Mouse (Mus musculus) kidney, adult 2 months (tissue): ENCODE measurements at regions not wholly inside any gene's neighbourhood (a gene's known extent, or its start where the extent isn't known, plus 50 kb on each side); places are given as distances from the start of the nearest gene placed in this dataset.

Experiments used
- DNase-seq: peaks from one replicate; pipeline ENCODE4 v3.0.0; 2021
- H3K27ac ChIP-seq: fragments of 200-500 bp; 2 replicates; pipeline ENCODE4 v1.5.1; 2012; ENCODE audit warnings: low read depth, low read length, control low read depth, inconsistent platforms; ENCODE audit not compliant: insufficient read depth
- H3K27me3 ChIP-seq: fragments of 200-500 bp; replicated peaks from 2 replicates; pipeline ENCODE4 v1.6.1; 2012; ENCODE audit warnings: mild to moderate bottlenecking, moderate library complexity, low read length, inconsistent platforms; ENCODE audit not compliant: control insufficient read depth, insufficient read depth
- H3K36me3 ChIP-seq: fragments of 200-500 bp; 2 replicates; pipeline ENCODE4 v1.6.1; 2012; ENCODE audit warnings: mild to moderate bottlenecking, moderate library complexity, low read length, inconsistent platforms; ENCODE audit not compliant: control insufficient read depth, insufficient read depth
- H3K4me1 ChIP-seq: fragments of 200-500 bp; 2 replicates; pipeline ENCODE4 v1.6.1; 2011; ENCODE audit warnings: low read length; ENCODE audit not compliant: control insufficient read depth, insufficient read depth
- H3K4me3 ChIP-seq: fragments of 200-500 bp; 2 replicates; pipeline ENCODE4 v1.5.1; 2011; ENCODE audit warnings: mild to moderate bottlenecking, low read depth, low read length, control low read depth; ENCODE audit not compliant: insufficient read depth
- CTCF ChIP-seq: fragments of 200-500 bp; conservative IDR thresholded peaks from 2 replicates; pipeline ENCODE4 v1.5.1; 2011; ENCODE audit warnings: low read depth, mild to moderate bottlenecking, control low read depth, low read length, moderate library complexity, mixed read lengths; ENCODE audit not compliant: insufficient read depth, insufficient read length
- POLR2A ChIP-seq: fragments of 200-500 bp; IDR thresholded peaks from one replicate; pipeline ENCODE4 v1.6.1; 2011; ENCODE audit warnings: low read depth, low read length, control low read depth
- WGBS: fragments of 180-500 bp; shearing (Covaris S2); methylation state at CpG from one replicate; pipeline ENCODE4 v1.1.7; 2018; 5-methylcytosine and 5-hydroxymethylcytosine counted together

DNA sequence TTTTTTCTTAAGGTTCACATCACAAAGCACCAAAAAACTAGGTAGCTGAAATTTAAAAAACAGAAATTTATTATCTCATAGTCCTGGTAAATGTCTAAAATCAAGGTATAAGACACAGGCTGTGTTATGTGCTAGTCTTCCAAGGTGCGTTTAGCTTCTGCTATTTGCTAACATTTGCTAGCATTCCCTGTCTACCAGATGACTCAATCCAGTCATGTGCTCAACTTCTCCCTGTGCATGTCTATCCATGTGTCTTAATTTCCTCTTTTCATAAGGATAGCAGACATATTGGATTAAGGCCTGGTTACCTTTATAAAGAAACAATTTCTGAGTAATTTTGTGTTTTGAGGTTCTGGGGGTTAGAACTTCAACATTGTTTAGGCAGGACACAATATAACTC, 171.8 kb downstream of the Ibtk start:
- WGBS, result 96% methylated on average over 1 of the region's 1 CpGs
- H3K4me1 ChIP-seq, result no peaks in the 10 kb centered on the region
- no peaks in the 10 kb centered on the region for H3K36me3 ChIP-seq
- H3K27ac ChIP-seq, result no peak overlapping the region
- no peaks in the 10 kb centered on the region for H3K27me3 ChIP-seq
- no peak for DNase-seq
- H3K4me3 ChIP-seq, result no peak overlapping the region
- TF ChIP-seq POLR2A, result no peak
- TF ChIP-seq CTCF, result no peak

DNA sequence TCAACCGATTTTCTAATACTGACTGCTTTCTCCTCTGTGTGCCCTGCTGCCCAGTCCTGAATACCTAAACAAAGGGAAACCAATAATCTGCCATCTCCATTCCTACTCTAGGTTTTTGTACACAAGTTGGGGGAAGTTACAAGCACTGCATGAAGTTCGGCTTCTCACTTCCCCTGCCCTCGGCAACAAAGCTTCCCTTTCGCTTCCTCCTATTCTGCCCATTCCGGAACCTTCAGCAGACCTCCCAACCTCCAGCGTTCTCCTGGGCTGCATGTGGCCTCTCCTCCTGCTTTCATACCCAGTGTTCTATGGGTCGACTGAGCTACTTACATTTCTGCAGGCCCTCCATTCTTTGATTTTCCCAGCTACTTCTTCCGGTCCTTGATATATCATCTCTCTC, 180.3 kb downstream of the Ibtk start:
- peak; percentile 15 for DNase-seq

DNA sequence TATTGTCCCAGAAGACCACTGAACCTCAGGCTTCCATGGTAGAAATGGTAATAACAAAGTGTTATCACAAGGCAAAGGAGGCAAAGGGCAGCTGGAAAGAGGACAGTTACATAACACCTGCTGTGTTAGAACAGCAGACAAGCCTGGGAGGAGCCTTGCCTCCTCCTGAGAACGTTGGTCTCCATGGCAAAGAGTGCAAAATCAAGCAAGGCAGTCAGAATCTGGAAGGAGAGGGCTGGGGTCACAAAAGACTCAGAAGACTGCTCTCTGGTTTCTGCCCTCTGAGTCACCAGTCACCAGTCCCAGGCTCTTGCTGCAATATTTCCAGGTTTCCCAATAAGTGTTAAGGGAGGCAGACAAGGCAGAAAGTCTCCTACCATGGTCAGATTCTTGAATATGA, 197.3 kb downstream of the Ibtk start:
- H3K4me1 ChIP-seq, result no peaks in the 10 kb centered on the region
- H3K4me3 ChIP-seq, result no peak overlapping the region
- H3K36me3 ChIP-seq, result no peaks in the 10 kb centered on the region
- TF ChIP-seq POLR2A (no peak), CTCF (no peak)
- DNase-seq, result peak; percentile 13
- H3K27me3 ChIP-seq, result no peaks in the 10 kb centered on the region; the same call in 1 of the 2 replicates
- no peak overlapping the region for H3K27ac ChIP-seq
- 15% methylated on average over 1 of the region's 1 CpGs for WGBS

More for the DNA sequence above, 180.3 kb downstream of the Ibtk start:
- TF ChIP-seq POLR2A (no peak), CTCF (no peak)
- no peak overlapping the region for H3K4me3 ChIP-seq
- H3K27ac ChIP-seq, result no peak overlapping the region
- WGBS, result 73% methylated on average over 8 of the region's 8 CpGs
- no peaks in the 10 kb centered on the region for H3K27me3 ChIP-seq
- H3K4me1 ChIP-seq, result no peaks in the 10 kb centered on the region
- H3K36me3 ChIP-seq, result no peaks in the 10 kb centered on the region

DNA sequence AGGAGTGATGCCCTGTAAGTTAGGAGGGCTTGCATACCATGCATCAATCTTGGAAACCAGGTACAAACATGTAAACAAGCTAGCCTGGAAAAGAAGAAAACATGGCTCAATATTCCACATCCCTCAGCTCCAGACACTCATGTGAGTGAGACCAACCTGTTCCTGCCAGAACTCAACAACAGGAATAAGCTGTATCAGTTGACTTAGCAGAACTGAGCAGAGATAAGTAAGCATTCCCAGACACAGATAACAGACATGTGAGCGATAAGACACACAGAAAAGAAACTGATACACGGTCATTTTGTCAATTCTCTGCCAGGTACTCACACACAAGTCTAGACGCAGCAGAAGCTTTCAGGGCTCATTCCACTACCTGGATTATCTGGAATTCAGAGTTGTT, 198.7 kb downstream of the Ibtk start:
- TF ChIP-seq CTCF (no peak), POLR2A (no peak)
- no peak for DNase-seq
- H3K27ac ChIP-seq, result no peak overlapping the region
- H3K4me3 ChIP-seq, result no peak overlapping the region
- no peaks in the 10 kb centered on the region for H3K36me3 ChIP-seq
- no peaks in the 10 kb centered on the region; the same call in 1 of the 2 replicates for H3K27me3 ChIP-seq
- 87% methylated on average over 3 of the region's 3 CpGs for WGBS
- H3K4me1 ChIP-seq, result no peaks in the 10 kb centered on the region

DNA sequence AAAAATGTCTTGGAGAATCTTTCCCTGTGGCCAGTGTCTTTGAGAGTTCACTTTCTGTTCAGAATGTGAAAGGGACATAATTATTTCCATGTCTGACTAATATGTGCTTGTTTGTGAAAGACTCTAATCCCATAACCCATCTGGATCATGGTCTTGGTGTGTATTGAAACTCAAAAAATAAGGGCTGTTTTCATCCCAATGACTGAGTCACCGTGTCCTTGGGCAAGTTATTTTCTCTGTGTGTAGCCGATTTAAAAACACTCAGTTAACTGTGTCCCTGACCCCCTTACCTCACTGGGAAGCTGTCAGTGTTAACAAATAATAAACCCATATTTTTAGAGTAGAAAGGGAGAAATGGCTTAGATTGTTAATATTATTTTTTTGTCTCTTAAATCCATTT, 202.9 kb downstream of the Ibtk start:
- TF ChIP-seq POLR2A (no peak), CTCF (no peak)
- 76% methylated on average over 2 of the region's 2 CpGs for WGBS
- DNase-seq, result no peak
- Histone ChIP-seq H3K27me3 (no peaks in the 10 kb centered on the region; the same call in 1 of the 2 replicates), H3K4me3 (no peak overlapping the region), H3K27ac (no peak overlapping the region), H3K36me3 (no peaks in the 10 kb centered on the region), H3K4me1 (no peaks in the 10 kb centered on the region)

DNA sequence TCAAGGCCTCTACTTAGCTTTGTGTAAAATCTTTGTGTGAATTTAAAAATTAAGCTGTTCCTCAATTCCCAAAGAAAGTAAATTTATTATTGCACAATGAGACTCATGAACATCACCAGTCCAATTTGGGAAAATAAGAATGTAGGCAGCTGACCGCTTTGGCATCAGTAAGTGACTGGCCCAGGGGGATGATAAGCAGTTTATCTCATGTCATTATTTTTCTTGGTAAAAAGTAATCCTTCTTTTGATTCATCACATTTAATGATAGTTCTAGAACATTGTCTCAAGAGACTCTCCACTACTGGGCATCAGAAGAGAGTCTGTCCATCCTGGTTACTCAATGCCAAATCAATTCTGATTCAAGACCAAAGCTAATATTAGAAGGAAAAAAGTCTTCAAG, 203.6 kb downstream of the Ibtk start:
- 98% methylated on average over 1 of the region's 1 CpGs for WGBS
- Histone ChIP-seq H3K4me3 (no peak overlapping the region), H3K27ac (no peak overlapping the region), H3K4me1 (no peaks in the 10 kb centered on the region), H3K27me3 (no peaks in the 10 kb centered on the region; the same call in 1 of the 2 replicates), H3K36me3 (no peaks in the 10 kb centered on the region)
- no peak for DNase-seq
- TF ChIP-seq CTCF, result no peak
- no peak for TF ChIP-seq POLR2A

DNA sequence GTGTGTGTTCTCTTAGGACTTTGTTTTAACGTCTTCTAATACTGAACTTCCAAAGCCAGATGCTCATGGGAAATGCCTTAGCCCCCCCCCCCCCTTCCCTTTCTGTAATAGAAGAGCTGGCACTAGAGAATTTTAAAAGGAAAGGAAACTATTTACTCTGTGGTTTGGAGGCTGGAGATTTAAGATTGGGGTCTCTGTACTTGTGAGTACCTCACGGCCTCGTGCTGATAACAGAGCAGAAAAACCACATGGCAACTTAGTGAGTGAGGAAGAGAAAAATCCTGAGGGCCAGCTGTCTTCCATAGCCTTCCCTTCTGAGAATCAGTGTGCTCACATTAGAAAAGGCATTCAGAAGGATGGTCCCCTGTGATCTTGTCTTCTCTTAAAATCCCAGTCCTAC, 210.6 kb downstream of the Ibtk start:
- H3K36me3 ChIP-seq, result no peaks in the 10 kb centered on the region
- 74% methylated on average over 3 of the region's 3 CpGs for WGBS
- TF ChIP-seq POLR2A, result no peak
- TF ChIP-seq CTCF, result no peak

DNA sequence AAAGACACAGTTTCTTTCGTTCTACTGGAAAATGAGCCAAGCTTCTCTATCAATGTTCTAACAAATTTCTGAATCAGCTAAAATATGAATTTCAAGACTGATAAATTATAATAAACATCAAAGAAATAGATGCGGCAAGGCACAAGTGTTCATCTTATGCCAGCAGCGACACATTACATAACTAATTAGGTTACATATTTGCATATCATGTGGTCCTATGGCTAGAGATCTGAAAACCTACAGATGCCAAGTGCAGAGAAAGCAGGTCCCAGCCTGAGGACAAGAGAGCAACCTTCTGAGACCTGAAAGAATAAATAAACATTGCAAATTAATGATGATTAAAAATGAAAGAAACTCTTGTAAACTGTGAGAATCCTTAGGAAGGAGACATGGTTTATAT, 201.3 kb upstream of the Tent5a start:
- no peak for DNase-seq
- no peak overlapping the region for H3K27ac ChIP-seq

More for the DNA sequence above, 210.6 kb downstream of the Ibtk start:
- Histone ChIP-seq H3K27me3 (no peaks in the 10 kb centered on the region), H3K4me3 (no peak overlapping the region), H3K4me1 (no peaks in the 10 kb centered on the region), H3K27ac (no peak overlapping the region)
- no peak for DNase-seq

More for the DNA sequence above, 201.3 kb upstream of the Tent5a start:
- WGBS, result 87% methylated on average over 3 of the region's 3 CpGs
- Histone ChIP-seq H3K4me1 (no peaks in the 10 kb centered on the region), H3K4me3 (no peak overlapping the region), H3K27me3 (no peaks in the 10 kb centered on the region), H3K36me3 (no peaks in the 10 kb centered on the region)
- TF ChIP-seq POLR2A, result no peak
- TF ChIP-seq CTCF, result no peak
